Mouse (Mus musculus) granulocyte monocyte progenitor cell, adult 5-6 weeks (primary cell): Measurements from ENCODE around the gene Brpf3. TPM values are rescaled to one million over a fixed set of nuclear protein-coding genes. Genes with fewer than 3 reads are reported as not detected.
"Not testable (repeated sequence)": the region's sequence is repeated elsewhere in the genome, so short reads cannot be mapped to it uniquely, and the experiment has no call there.

Experiments
- ATAC-seq: replicated peaks from 2 replicates; pipeline ENCODE4 v1.8.0; 2016; ENCODE audit warnings: mild to moderate bottlenecking, moderate TSS enrichment, inconsistent platforms; ENCODE audit not compliant: poor library complexity, severe bottlenecking
- total RNA-seq, 2 experiments: library from RNA; stranded (forward) in 1 of 2; stranded (reverse) in 1 of 2; fragments of 200-712, 200-1000 nt in 1 of 2; fragments of >200 nt in 1 of 2; fragmentation: Nextera tagmentation in 1 of 2; gene quantifications; 2 replicates each; pipeline ENCODE4 v1.2.3; 2014 to 2017

The Brpf3 gene
- total RNA-seq (2014; fragmentation: Nextera tagmentation): 30.4 and 39.0 TPM in 2 replicates
- 2.8 and 15.2 TPM in 2 replicates for total RNA-seq (2017)

- peak; percentile 48 for ATAC-seq
Observed at GRCm38 (mm10) chr17:28800671-28801412, at the start of gene Brpf3. Gene Brpf3 (plus strand): TSS chr17:28801090.

DNA sequence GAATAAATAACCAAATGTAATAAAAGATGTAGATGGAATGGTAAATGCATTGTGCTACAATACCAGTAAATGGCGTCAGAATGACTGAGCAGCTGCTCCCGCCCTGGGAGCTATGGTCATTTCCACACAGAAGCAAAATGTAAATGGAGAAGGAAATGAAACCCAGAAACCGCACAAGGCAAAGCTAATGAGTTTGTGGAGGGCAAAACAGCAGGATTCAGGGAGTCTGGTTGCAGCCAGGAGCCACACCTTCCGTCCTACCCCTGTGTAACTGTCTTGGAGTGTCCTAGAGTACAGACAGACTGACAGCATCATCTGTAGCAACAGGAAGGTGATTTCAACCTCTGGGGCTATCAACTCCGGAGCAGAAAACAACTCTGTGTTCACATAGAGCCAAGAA is 44.4 kb upstream of the Brpf3 start:
- peak; percentile 92 for ATAC-seq

- no peak for ATAC-seq
Observed at GRCm38 (mm10) chr17:28757470-28757869, 43.4 kb upstream of the Brpf3 start.

DNA sequence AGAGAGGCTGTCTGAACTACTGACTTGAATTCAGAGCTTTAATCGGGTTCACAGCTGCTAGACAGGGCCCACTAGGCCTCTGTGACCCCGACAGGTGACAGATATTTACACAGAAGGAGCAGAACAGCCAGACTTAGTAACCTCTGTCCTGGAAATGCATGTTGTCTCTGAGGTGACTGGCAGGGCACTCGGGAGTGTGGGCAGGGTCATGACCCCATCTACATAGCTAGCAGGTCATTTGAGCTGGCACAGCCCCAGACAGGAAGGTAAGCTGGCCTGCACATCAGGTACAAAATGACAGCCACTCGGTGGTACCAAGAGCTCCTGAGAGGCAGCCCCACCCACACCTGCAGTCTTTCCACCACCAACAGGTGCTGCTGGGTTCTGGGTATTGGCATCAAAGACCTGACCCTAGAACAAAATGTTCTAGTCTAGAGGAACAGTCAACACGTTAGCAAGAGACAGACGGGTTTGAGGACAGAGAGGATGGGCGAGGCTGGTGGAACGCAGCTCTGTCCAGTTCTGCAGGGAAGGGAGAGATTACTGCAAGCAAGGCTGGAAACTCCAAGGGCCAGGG is 40.1 kb upstream of the Brpf3 start:
- ATAC-seq: no peak

DNA sequence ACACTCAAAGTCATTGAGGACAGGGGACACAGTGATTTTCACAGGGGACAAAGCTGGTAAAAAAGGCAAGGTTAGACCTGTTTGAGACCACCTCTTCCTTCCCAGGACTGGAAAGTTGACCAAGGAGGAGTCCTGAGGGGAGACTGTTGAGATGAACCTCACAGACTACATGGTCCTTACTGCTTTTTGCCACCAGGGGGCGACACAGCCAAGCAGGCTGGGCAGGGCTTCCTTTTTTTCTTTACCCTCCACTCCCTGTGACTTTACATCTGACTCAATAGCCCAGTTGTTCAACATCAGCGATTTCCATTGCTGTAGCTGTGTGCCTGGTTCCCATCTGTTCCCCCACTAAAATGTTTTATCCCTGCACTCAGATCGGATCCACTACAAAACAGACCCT is 39.0 kb upstream of the Brpf3 start:
- ATAC-seq: peak; percentile 96

GRCm38 (mm10) chr17:28766203-28766602 is 34.7 kb upstream of the Brpf3 start:
- ATAC-seq: no peak

GRCm38 (mm10) chr17:28766781-28767515 is 33.9 kb upstream of the Brpf3 start:
- ATAC-seq: no peak

- peak; percentile 79 for ATAC-seq
Observed at GRCm38 (mm10) chr17:28769121-28769874, 31.6 kb upstream of the Brpf3 start, which contains the start of gene Mapk13. Gene Mapk13 (plus strand): TSS chr17:28769297.

DNA sequence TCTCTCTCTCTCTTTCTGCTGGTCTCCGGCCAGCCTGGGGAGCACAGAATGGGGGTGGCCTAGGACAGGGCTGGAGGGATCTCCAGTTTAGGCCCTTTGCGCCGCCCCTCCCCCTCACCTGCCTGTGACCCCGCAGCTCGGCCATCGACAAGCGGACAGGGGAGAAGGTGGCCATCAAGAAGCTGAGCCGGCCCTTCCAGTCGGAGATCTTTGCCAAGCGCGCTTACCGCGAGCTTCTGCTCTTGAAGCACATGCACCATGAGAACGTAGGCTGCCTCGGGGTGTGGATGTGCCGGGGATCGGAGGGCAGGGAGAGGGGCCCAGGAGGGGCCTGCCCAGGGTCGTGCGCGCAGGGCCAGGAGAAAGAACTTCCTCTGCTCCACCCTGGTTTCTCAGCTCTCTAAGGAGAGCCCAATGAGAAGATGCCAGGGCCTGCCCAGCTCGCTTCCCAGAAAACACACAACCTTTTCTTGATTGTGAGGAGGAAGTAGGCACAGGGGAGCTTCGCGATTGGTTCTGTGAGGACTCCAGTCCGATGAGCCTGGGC is 30.9 kb upstream of the Brpf3 start:
- ATAC-seq: peak; percentile 45

DNA sequence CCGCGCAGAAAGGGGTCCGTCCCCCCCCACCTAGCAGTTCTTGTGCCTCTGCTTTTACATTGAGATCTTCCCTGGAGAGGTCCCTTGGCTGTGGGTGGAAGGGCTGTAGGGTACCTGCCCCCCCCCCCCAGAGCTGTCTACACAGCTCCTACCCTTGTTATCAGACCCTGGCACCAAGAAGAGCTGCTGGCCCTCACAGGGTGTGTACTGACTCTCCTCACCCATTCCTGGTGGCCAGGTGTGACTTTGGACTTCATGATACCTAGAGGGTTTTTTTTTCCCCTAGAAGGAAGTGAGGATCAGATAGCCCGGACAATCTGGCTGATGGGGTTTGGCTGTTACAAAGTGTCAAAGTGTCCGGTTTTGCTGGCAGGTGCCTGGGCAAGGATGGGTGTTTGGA is 29.6 kb upstream of the Brpf3 start:
- no peak for ATAC-seq

DNA sequence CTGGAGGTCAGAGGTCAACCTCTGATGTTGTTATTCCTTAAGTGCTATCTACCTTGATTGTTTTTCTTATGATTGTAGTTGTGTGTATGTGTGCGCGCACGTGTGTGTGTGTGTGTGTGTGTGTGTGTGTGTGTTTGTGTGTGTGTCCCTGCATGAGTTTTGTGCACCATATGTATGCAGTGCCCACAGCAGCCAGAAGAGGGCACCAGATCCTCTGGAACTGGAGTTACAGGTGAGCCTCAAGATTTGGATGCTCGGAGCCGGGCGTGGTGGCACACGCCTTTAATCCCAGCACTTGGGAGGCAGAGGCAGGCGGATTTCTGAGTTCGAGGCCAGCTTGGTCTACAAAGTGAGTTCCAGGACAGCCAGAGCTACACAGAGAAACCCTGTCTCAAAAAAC is 26.6 kb upstream of the Brpf3 start:
- not testable (repeated sequence) for ATAC-seq

DNA sequence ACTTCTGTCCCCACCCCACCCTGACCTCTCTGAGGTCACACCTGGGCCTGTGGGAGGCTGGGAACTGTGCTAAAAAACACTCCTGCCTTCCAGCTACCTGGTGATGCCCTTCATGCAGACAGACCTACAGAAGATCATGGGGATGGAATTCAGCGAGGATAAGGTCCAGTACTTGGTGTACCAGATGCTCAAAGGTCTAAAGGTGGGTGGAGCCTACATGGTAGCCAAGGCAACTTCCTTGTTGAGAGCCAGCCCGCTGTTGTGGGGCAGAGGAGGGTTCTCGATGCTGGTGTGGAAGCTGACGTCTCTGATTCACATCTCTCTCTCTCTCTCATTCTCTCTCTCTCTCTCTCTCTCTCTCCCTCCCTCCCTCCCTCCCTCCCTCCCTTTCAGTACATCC is 25.7 kb upstream of the Brpf3 start:
- ATAC-seq: no peak

DNA sequence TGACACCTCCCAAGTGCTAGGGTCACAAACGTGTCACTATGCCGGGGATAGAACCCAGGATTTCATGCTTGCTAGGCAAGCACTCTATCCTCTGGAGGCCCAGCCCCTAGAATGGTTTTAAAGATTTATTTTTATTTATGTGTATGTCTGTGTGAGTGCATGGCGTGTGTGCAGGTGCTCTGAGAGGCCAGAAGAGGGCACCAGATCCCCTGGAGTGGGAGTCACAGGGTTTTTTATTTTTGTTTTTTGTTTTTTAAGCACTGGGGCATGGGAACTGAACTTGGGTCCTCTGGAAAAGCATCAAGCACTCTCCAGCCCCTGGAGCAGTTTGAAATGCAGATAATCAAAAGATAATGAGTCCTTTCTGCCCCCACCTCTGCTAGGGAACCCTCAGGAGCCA is 24.1 kb upstream of the Brpf3 start:
- no peak for ATAC-seq

- no peak for ATAC-seq
Observed at GRCm38 (mm10) chr17:28777231-28778005, 23.5 kb upstream of the Brpf3 start.

DNA sequence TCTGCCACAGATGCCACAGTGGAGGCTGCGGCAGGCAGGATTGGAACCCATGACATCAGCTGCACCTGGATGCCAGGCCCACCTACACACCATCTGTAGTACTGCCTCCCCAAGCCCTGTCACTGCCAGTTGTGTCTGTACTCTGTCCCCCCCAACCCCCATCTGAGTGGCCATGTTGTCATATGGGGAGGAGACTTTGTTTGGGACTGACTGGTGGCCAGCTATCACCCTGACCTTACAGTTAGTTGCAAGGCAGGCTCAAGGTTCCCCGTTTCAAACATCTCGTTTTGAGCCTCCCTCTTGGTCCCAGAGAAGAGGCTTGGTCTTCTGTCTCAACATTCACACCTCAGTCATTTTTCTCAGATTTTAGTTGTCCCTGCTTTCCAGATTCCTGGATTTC is 21.2 kb upstream of the Brpf3 start:
- no peak for ATAC-seq

- ATAC-seq: no peak
Observed at GRCm38 (mm10) chr17:28780836-28781235, 20.1 kb upstream of the Brpf3 start.

DNA sequence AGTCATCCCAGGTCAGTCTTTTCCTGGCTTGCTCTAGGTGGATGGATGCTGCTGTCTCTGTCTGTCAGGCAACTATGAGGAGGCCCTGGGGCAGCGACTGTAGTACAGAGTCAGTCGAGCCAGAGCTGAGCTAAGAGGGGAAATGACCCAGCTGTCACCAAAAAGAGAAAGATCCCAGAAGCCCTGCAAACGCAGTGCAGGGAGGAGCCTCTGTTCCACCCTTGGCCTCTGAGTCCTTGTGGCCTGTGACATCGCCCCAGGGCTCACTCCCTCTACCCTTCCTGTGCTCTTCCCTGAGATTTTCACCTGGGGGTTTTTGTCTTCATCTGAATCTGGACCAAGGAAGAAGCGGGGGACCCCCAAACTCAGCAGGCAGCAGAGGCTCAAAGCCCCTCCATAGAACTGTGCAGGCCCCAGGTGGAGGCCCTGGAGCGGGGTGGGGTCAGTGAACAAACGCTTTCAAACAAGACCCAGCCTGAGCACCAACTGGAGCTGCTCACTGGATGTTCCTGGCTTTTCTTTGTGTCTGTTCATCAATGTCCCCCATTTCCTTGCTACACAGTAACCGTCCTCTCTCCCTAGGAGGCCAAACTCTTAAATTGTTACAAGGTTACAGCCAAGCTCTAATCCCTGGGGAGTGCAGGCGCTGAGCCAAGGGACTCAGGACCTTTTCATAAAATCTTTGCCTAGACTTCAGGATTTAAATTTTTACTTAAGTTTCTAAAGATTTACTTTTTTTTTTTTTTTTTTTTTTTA is 19.4 kb upstream of the Brpf3 start:
- no peak for ATAC-seq

DNA sequence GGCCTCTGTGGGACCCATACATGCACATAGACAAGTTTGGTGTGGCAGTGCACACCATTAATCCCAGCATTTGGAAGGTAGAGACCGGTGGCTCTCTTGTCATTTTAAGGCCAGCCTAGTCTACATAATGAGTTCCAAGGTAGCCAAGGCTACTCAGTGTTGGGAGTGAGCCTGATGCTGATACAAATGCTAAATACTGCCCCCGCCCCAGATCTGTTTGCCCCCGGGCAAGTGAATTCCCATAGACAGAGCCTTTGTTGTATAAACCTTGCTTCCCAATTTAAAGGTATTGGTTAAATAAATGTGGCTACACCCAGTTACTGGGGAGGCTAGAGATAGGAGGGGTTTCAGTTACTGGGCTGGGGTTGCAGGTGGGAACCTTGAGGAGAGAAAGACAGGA is 15.9 kb upstream of the Brpf3 start:
- ATAC-seq: no peak

DNA sequence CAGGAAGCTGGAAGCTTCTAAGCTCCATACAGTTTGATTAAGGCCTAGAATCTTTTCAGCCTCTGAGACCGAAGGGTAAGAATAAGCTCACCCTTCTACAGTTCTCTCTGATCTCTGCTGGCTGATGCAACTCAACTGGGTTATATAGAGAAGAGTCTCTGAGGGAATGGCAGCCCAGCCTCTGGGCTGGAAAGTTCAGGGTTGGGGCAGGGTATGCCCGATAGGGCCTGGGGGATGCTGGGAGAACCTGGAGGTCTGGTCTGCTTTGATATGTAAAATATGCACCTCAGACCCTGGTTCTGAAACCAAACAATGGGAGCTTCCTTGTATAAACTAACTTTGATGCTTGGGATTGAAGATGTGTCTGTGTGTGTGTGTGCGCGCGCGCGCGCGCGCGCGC is 13.4 kb upstream of the Brpf3 start:
- ATAC-seq: no peak
